Mouse (Mus musculus): ENCODE data around the gene Ppm1l. TPM values are rescaled to one million over a fixed set of nuclear protein-coding genes. Genes with fewer than 3 reads are reported as not detected.
A peak's percentile ranks its signal among the peaks of the same experiment; 100 is the strongest.
"Not testable (repeated sequence)": the region's sequence is repeated elsewhere in the genome, so short reads cannot be mapped to it uniquely, and the experiment has no call there.

The Ppm1l gene
- polyA plus RNA-seq, 1 experiment from 2014 or later, result 24.2 TPM

GRCm38 (mm10) chr3:69374983-69375382 is 58.3 kb downstream of the Ppm1l start:
- H3K4me1 ChIP-seq, result 0 out of 2 replicates have a peak, but pooled peaks cover 4% of the 10 kb centered on the region
- H3K27me3 ChIP-seq (replicated peaks), result no peaks in the 10 kb centered on the region
- H3K36me3 ChIP-seq, result no peaks in the 10 kb centered on the region
- WGBS, result 90% methylated on average over 5 of the region's 5 CpGs
- no peak overlapping the region for H3K4me2 ChIP-seq
- no peak for ATAC-seq (ENCODE audit: low FRiP score)
- H3K4me3 ChIP-seq (replicated peaks), result no peak overlapping the region
- H3K27ac ChIP-seq (replicated peaks), result no peak overlapping the region
- H3K9ac ChIP-seq (replicated peaks), result no peak overlapping the region
- H3K9me3 ChIP-seq (replicated peaks), result no peaks in the 10 kb centered on the region

GRCm38 (mm10) chr3:69381213-69381612 is 64.6 kb downstream of the Ppm1l start:
- Histone ChIP-seq H3K4me2 (no peak overlapping the region), H3K4me3 (replicated peaks) (no peak overlapping the region), H3K36me3 (no peaks in the 10 kb centered on the region), H3K27me3 (replicated peaks) (no peaks in the 10 kb centered on the region), H3K9me3 (replicated peaks) (no peaks in the 10 kb centered on the region), H3K9ac (replicated peaks) (no peak overlapping the region), H3K27ac (replicated peaks) (no peak overlapping the region), H3K4me1 (no peaks in the 10 kb centered on the region)
- WGBS, result 79% methylated on average over 4 of the region's 4 CpGs
- ATAC-seq (ENCODE audit: low FRiP score), result no peak

GRCm38 (mm10) chr3:69391834-69392233 is 75.2 kb downstream of the Ppm1l start:
- H3K9me3 ChIP-seq (replicated peaks); H3K27ac ChIP-seq (replicated peaks); H3K4me1 ChIP-seq; ATAC-seq (ENCODE audit: low FRiP score); H3K27me3 ChIP-seq (replicated peaks); H3K4me2 ChIP-seq; H3K36me3 ChIP-seq; H3K9ac ChIP-seq (replicated peaks); H3K4me3 ChIP-seq (replicated peaks): not testable (repeated sequence)
- WGBS, result 92% methylated on average over 10 of the region's 10 CpGs

- Histone ChIP-seq H3K4me1 (0 out of 2 replicates have a peak, but pooled peaks cover 2% of the 10 kb centered on the region), H3K9ac (replicated peaks) (no peak overlapping the region), H3K4me3 (replicated peaks) (no peak overlapping the region), H3K27me3 (replicated peaks) (no peaks in the 10 kb centered on the region), H3K36me3 (no peaks in the 10 kb centered on the region), H3K9me3 (replicated peaks) (no peaks in the 10 kb centered on the region), H3K27ac (replicated peaks) (no peak overlapping the region), H3K4me2 (no peak overlapping the region)
- 85% methylated on average over 5 of the region's 5 CpGs for WGBS
- no peak for ATAC-seq (ENCODE audit: low FRiP score)
Observed at GRCm38 (mm10) chr3:69392298-69392697, 75.6 kb downstream of the Ppm1l start.

GRCm38 (mm10) chr3:69393079-69393478 is 76.4 kb downstream of the Ppm1l start:
- H3K9ac ChIP-seq (replicated peaks), result no peak overlapping the region

GRCm38 (mm10) chr3:69393991-69394390 is 77.3 kb downstream of the Ppm1l start:
- no peak for ATAC-seq (ENCODE audit: low FRiP score)
- Histone ChIP-seq H3K4me3 (replicated peaks) (no peak overlapping the region), H3K9ac (replicated peaks) (no peak overlapping the region), H3K27ac (replicated peaks) (no peak overlapping the region), H3K4me2 (no peak overlapping the region), H3K36me3 (no peaks in the 10 kb centered on the region), H3K9me3 (replicated peaks) (no peaks in the 10 kb centered on the region), H3K4me1 (0 out of 2 replicates have a peak, but pooled peaks cover 2% of the 10 kb centered on the region), H3K27me3 (replicated peaks) (no peaks in the 10 kb centered on the region)
- 64% methylated on average over 3 of the region's 3 CpGs for WGBS

More at GRCm38 (mm10) chr3:69393079-69393478, 76.4 kb downstream of the Ppm1l start:
- no peak for ATAC-seq (ENCODE audit: low FRiP score)
- 92% methylated on average over 9 of the region's 9 CpGs for WGBS
- H3K4me2 ChIP-seq, result no peak overlapping the region
- no peaks in the 10 kb centered on the region for H3K36me3 ChIP-seq
- no peak overlapping the region for H3K4me3 ChIP-seq (replicated peaks)
- H3K9me3 ChIP-seq (replicated peaks), result no peaks in the 10 kb centered on the region
- no peaks in the 10 kb centered on the region for H3K27me3 ChIP-seq (replicated peaks)
- H3K4me1 ChIP-seq, result 0 out of 2 replicates have a peak, but pooled peaks cover 2% of the 10 kb centered on the region
- no peak overlapping the region for H3K27ac ChIP-seq (replicated peaks)

GRCm38 (mm10) chr3:69395084-69395483 is 78.4 kb downstream of the Ppm1l start:
- ATAC-seq (ENCODE audit: low FRiP score), result no peak
- Histone ChIP-seq H3K4me3 (replicated peaks) (no peak overlapping the region), H3K4me2 (no peak overlapping the region), H3K27me3 (replicated peaks) (no peaks in the 10 kb centered on the region), H3K4me1 (0 out of 2 replicates have a peak, but pooled peaks cover 2% of the 10 kb centered on the region), H3K9me3 (replicated peaks) (no peaks in the 10 kb centered on the region), H3K36me3 (no peaks in the 10 kb centered on the region), H3K27ac (replicated peaks) (no peak overlapping the region), H3K9ac (replicated peaks) (no peak overlapping the region)
- 81% methylated on average over 5 of the region's 5 CpGs for WGBS

GRCm38 (mm10) chr3:69397733-69398132 is 81.1 kb downstream of the Ppm1l start:
- Histone ChIP-seq H3K4me3 (replicated peaks) (no peak overlapping the region), H3K27me3 (replicated peaks) (no peaks in the 10 kb centered on the region; the same call in 1 of the 2 replicates), H3K9me3 (replicated peaks) (no peaks in the 10 kb centered on the region), H3K36me3 (no peaks in the 10 kb centered on the region), H3K4me2 (no peak overlapping the region), H3K4me1 (0 out of 2 replicates have a peak, but pooled peaks cover 2% of the 10 kb centered on the region), H3K9ac (replicated peaks) (no peak overlapping the region), H3K27ac (replicated peaks) (no peak overlapping the region)
- WGBS, result 66% methylated on average over 5 of the region's 5 CpGs
- ATAC-seq (ENCODE audit: low FRiP score), result no peak

- Histone ChIP-seq H3K27ac (replicated peaks) (no peak overlapping the region), H3K36me3 (no peaks in the 10 kb centered on the region), H3K4me3 (replicated peaks) (no peak overlapping the region), H3K27me3 (replicated peaks) (peaks cover 4% of the 10 kb centered on the region), H3K9ac (replicated peaks) (no peak overlapping the region), H3K4me1 (no peaks in the 10 kb centered on the region), H3K4me2 (no peak overlapping the region), H3K9me3 (replicated peaks) (no peaks in the 10 kb centered on the region)
- 87% methylated on average over 6 of the region's 6 CpGs for WGBS
- no peak for ATAC-seq (ENCODE audit: low FRiP score)
Observed at GRCm38 (mm10) chr3:69399336-69399735, 82.7 kb downstream of the Ppm1l start.

GRCm38 (mm10) chr3:69403196-69403595 is 86.5 kb downstream of the Ppm1l start:
- H3K9ac ChIP-seq (replicated peaks), result no peak overlapping the region
- WGBS, result 88% methylated on average over 5 of the region's 5 CpGs

GRCm38 (mm10) chr3:69406210-69406895 is 89.7 kb downstream of the Ppm1l start:
- Histone ChIP-seq H3K27ac (replicated peaks) (no peak overlapping the region), H3K27me3 (replicated peaks) (peaks cover 8% of the 10 kb centered on the region), H3K36me3 (no peaks in the 10 kb centered on the region), H3K4me2 (no peak overlapping the region), H3K4me1 (no peaks in the 10 kb centered on the region; the same call in 1 of the 2 replicates), H3K9me3 (replicated peaks) (no peaks in the 10 kb centered on the region; the same call in 1 of the 2 replicates), H3K9ac (replicated peaks) (no peak overlapping the region), H3K4me3 (replicated peaks) (no peak overlapping the region)
- ATAC-seq (ENCODE audit: low FRiP score), result peak; percentile 74
- 26% methylated on average over 5 of the region's 5 CpGs for WGBS

More at GRCm38 (mm10) chr3:69403196-69403595, 86.5 kb downstream of the Ppm1l start:
- H3K36me3 ChIP-seq, result no peaks in the 10 kb centered on the region
- no peak overlapping the region for H3K4me3 ChIP-seq (replicated peaks)
- H3K27ac ChIP-seq (replicated peaks), result no peak overlapping the region
- no peak for ATAC-seq (ENCODE audit: low FRiP score)
- H3K27me3 ChIP-seq (replicated peaks), result peaks cover 8% of the 10 kb centered on the region
- H3K9me3 ChIP-seq (replicated peaks), result no peaks in the 10 kb centered on the region; the same call in 1 of the 2 replicates
- no peaks in the 10 kb centered on the region for H3K4me1 ChIP-seq
- no peak overlapping the region for H3K4me2 ChIP-seq

GRCm38 (mm10) chr3:69408064-69408463 is 91.4 kb downstream of the Ppm1l start:
- 85% methylated on average over 3 of the region's 3 CpGs for WGBS

More at GRCm38 (mm10) chr3:69408064-69408463, 91.4 kb downstream of the Ppm1l start:
- Histone ChIP-seq H3K9ac (replicated peaks) (no peak overlapping the region), H3K4me1 (no peaks in the 10 kb centered on the region; the same call in 1 of the 2 replicates), H3K27me3 (replicated peaks) (peaks cover 8% of the 10 kb centered on the region), H3K4me2 (no peak overlapping the region), H3K4me3 (replicated peaks) (no peak overlapping the region), H3K36me3 (no peaks in the 10 kb centered on the region), H3K27ac (replicated peaks) (no peak overlapping the region), H3K9me3 (replicated peaks) (no peaks in the 10 kb centered on the region; the same call in 1 of the 2 replicates)
- no peak for ATAC-seq (ENCODE audit: low FRiP score)
